Mouse (Mus musculus) CH12.LX (cell line): ENCODE data around the gene Atp13a3.

Experiments
- CTCF ChIP-seq, 2 experiments: IDR thresholded peaks in 1 of 2; conservative IDR thresholded peaks in 1 of 2; 2 replicates each; pipeline ENCODE4 v1.5.1; 2011 to 2012; ENCODE audit warnings: low read depth in 2 of 2, low read length in 2 of 2, improper control_type of control experiment in 1 of 2, inconsistent platforms in 1 of 2, mild to moderate bottlenecking in 1 of 2, moderate library complexity in 1 of 2
- KAT2A ChIP-seq: IDR thresholded peaks from 2 replicates; pipeline ENCODE4 v1.6.1; 2012; ENCODE audit warnings: low read length, improper control_type of control experiment, inconsistent platforms; ENCODE audit not compliant: insufficient replicate concordance
- MYC ChIP-seq: IDR thresholded peaks from 2 replicates; pipeline ENCODE4 v1.6.1; 2011; ENCODE audit warnings: low read depth, mild to moderate bottlenecking, improper control_type of control experiment, low read length
- POLR2A ChIP-seq: IDR thresholded peaks from 2 replicates; pipeline ENCODE4 v1.6.1; 2011; ENCODE audit warnings: low read depth, mild to moderate bottlenecking, improper control_type of control experiment, low read length
- RCOR1 ChIP-seq: conservative IDR thresholded peaks from 2 replicates; pipeline ENCODE4 v1.6.1; 2012; ENCODE audit warnings: low read depth, mild to moderate bottlenecking, inconsistent platforms, low read length, improper control_type of control experiment

DNA sequence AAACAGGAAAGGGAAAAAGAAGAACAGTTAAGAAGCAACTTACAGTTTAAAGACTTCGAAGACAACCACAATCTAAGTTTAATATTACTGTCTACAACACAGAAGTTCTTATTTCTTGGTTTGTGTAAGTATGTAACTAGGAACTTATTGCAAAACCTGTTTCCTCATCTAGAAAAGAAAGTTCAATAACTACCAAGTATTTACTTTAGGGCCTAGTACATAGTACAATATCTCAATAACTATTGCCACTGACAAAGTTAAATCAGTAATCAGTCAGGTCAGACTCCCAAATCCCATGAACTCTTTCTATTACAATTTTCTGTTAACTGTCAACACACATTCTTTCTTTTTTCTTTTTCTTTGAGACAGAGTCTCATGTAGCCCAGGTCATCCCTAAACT lies 20.2 kb downstream of the Atp13a3 start:
- TF ChIP-seq POLR2A = no peak
- no peak for TF ChIP-seq RCOR1
- TF ChIP-seq CTCF (conservative IDR thresholded peaks at IDR 0.05 in 1 of 2, IDR thresholded peaks at IDR 0.05 in 1 of 2; ENCODE audit: low read depth in 2 of 2, low read length in 2 of 2) = no peak
- no peak for TF ChIP-seq KAT2A
- no peak for TF ChIP-seq MYC
